Mouse (Mus musculus) E14TG2a.4 (cell line): ENCODE measurements around the gene Ephx4.
"Not testable (repeated sequence)": the region's sequence is repeated elsewhere in the genome, so short reads cannot be mapped to it uniquely, and the experiment has no call there.

ENCODE experiments used
- CTCF ChIP-seq: conservative IDR thresholded peaks from 2 replicates; pipeline ENCODE4 v1.5.1; 2014; ENCODE audit warnings: low read length
- NANOG ChIP-seq: IDR thresholded peaks from 2 replicates; pipeline ENCODE4 v1.6.1; 2014; ENCODE audit warnings: borderline replicate concordance, low read length, mixed read lengths
- POU5F1 ChIP-seq: IDR thresholded peaks from 2 replicates; pipeline ENCODE4 v1.6.1; 2014; ENCODE audit warnings: low read length, borderline replicate concordance

GRCm38 (mm10) chr5:107386448-107386847 is 16.1 kb upstream of the Ephx4 start:
- not testable (repeated sequence) for TF ChIP-seq CTCF, NANOG, POU5F1
